Mouse (Mus musculus): ENCODE data around the gene Hddc3. TPM values are rescaled to one million over a fixed set of nuclear protein-coding genes. Genes with fewer than 3 reads are reported as not detected.
"Not testable (repeated sequence)": the region's sequence is repeated elsewhere in the genome, so short reads cannot be mapped to it uniquely, and the experiment has no call there.

Gene Hddc3
- polyA plus RNA-seq, 1 experiment from 2014 or later = 21.2 TPM

DNA sequence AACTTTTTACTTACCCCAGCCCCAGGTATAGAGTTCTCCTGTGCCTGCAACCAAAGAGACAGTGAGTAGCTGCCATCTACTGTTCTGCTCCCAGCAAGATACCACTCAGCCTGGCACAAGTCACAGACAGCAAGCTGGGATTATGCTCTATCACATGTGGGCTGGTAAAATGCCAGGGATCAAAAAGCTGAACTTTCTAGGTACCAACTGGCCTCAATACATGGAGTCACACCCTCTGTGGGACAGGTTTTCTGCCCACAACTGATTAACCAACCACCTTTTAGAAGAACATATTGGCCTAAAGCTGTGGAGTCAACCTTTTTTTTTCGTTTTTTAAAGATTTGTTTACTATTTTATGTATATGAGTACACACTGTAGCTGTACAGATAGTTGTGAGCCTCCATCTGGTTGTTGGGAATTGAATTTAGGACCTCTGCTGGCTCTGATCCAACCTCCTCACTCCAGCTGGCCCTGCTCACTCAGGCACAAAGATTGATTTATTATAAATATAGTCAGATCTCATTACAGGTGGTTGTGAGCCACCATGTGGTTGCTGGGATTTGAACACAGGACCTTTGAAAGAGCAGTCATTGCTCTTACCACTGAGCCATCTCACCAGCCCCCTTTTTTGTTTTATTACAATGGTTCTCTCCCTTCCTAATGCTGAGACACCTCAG, 25.3 kb upstream of the Hddc3 start:
- Histone ChIP-seq H3K27ac (no peak overlapping the region), H3K9ac (no peak overlapping the region), H3K4me3 (no peak overlapping the region), H3K9me3 (no peaks in the 10 kb centered on the region; the same call in 1 of the 2 replicates), H3K36me3 (peaks cover 62% of the 10 kb centered on the region), H3K4me1 (no peaks in the 10 kb centered on the region), H3K27me3 (no peaks in the 10 kb centered on the region), H3K4me2 (no peak overlapping the region)
- 40% methylated on average over 1 of the region's 1 CpGs for WGBS
- ATAC-seq (ENCODE audit: borderline replicate concordance, extremely low read depth, low FRiP score, low TSS enrichment) = no peak

- Histone ChIP-seq H3K4me1 (peaks cover 10% of the 10 kb centered on the region), H3K9me3 (no peaks in the 10 kb centered on the region; the same call in 1 of the 2 replicates), H3K27ac (no peak overlapping the region), H3K4me3 (no peak overlapping the region), H3K4me2 (no peak overlapping the region), H3K27me3 (no peaks in the 10 kb centered on the region), H3K36me3 (peaks cover 51% of the 10 kb centered on the region), H3K9ac (no peak overlapping the region)
- no peak for ATAC-seq (ENCODE audit: borderline replicate concordance, extremely low read depth, low FRiP score, low TSS enrichment)
- WGBS = 79% methylated on average over 4 of the region's 4 CpGs
Observed at GRCm38 (mm10) chr7:80318670-80319069, 24.2 kb upstream of the Hddc3 start.

GRCm38 (mm10) chr7:80319846-80320496, 22.9 kb upstream of the Hddc3 start:
- Histone ChIP-seq H3K36me3 (peaks cover 38% of the 10 kb centered on the region), H3K9ac (no peak overlapping the region), H3K27ac (no peak overlapping the region), H3K4me3 (no peak overlapping the region), H3K27me3 (no peaks in the 10 kb centered on the region), H3K4me1 (peaks cover 12% of the 10 kb centered on the region), H3K9me3 (no peaks in the 10 kb centered on the region; the same call in 1 of the 2 replicates), H3K4me2 (no peak overlapping the region)
- no peak for ATAC-seq (ENCODE audit: borderline replicate concordance, extremely low read depth, low FRiP score, low TSS enrichment)
- WGBS = 67% methylated on average over 19 of the region's 19 CpGs

GRCm38 (mm10) chr7:80323336-80323735, 19.6 kb upstream of the Hddc3 start:
- peak overlapping the region; percentile 76 for H3K4me2 ChIP-seq
- H3K4me3 ChIP-seq = peak overlapping the region; percentile 77
- peak overlapping the region; percentile 93 for H3K27ac ChIP-seq
- H3K9ac ChIP-seq = peak overlapping the region; percentile 57
- no peaks in the 10 kb centered on the region for H3K9me3 ChIP-seq
- no peak for ATAC-seq (ENCODE audit: borderline replicate concordance, extremely low read depth, low FRiP score, low TSS enrichment)
- peaks cover 16% of the 10 kb centered on the region for H3K4me1 ChIP-seq
- WGBS = 15% methylated on average over 8 of the region's 8 CpGs
- no peaks in the 10 kb centered on the region for H3K27me3 ChIP-seq
- peaks cover 43% of the 10 kb centered on the region for H3K36me3 ChIP-seq

- Histone ChIP-seq H3K4me3 (peak within 1 kb of the TSS; percentile 77), H3K4me2 (peak within 1 kb of the TSS; percentile 76), H3K4me1 (peaks cover 16% of the 10 kb centered on the region), H3K27me3 (no peaks in the 10 kb centered on the region), H3K27ac (peak within 1 kb of the TSS; percentile 93), H3K36me3 (peaks cover 46% of the 10 kb centered on the region), H3K9me3 (no peaks in the 10 kb centered on the region), H3K9ac (peak within 1 kb of the TSS; percentile 57)
- 2% methylated on average over 38 of the region's 38 CpGs for WGBS
- ATAC-seq (ENCODE audit: borderline replicate concordance, extremely low read depth, low FRiP score, low TSS enrichment) = peak; percentile 99
Observed at GRCm38 (mm10) chr7:80324043-80324815, 18.7 kb upstream of the Hddc3 start, which contains the start of gene Rccd1. TSS of gene Rccd1 (minus strand) at chr7:80324454.

DNA sequence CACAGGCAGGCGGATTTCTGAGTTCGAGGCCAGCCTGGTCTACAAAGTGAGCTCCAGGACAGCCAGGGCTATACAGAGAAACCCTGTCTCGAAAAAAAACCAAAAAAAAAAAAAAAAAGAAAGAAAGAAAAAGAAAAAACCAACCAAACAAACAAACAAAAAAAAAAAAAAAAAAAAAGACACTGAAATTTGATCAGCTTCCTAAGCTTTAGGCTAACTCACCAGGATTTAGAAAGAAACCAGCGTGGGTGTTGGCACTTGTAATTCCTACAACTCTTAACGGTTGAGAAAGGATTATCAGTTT, 18.1 kb upstream of the Hddc3 start:
- H3K9me3 ChIP-seq; H3K9ac ChIP-seq; ATAC-seq (ENCODE audit: borderline replicate concordance, extremely low read depth, low FRiP score, low TSS enrichment); H3K4me3 ChIP-seq; H3K27me3 ChIP-seq: not testable (repeated sequence)
- WGBS = 42% methylated on average over 5 of the region's 5 CpGs
- H3K4me2 ChIP-seq = peak overlapping the region; percentile 76
- peak overlapping the region; percentile 93 for H3K27ac ChIP-seq
- peaks cover 50% of the 10 kb centered on the region for H3K36me3 ChIP-seq
- H3K4me1 ChIP-seq = peaks cover 16% of the 10 kb centered on the region

DNA sequence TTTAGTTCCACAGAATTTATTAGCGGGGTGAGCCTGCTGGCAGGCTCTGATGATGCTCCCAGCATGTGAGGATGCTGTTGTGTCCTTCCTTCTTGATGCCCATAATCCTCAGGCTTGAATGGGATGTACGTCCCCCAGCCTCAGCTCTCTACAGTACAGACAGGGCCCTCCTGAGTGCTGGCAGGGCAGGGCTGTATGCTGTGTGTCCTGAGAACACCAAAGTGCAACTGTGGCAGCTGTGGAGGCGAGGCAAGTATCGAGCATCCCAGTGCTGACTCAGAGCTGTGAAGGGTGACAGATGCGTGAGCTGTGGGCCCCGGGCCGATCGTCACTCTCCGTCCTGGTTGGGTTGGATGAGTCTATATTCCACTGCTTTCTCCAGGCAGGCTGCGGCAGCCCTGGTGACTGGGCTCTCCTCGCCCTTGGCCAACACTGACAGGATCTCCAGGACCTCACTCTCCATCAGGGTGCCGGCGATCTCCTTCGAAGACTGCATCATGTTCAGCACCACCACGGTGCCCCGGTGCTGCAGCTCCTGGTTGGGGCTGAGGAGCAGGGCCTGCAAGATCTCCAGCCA, 17.5 kb upstream of the Hddc3 start:
- H3K4me2 ChIP-seq = no peak overlapping the region

DNA sequence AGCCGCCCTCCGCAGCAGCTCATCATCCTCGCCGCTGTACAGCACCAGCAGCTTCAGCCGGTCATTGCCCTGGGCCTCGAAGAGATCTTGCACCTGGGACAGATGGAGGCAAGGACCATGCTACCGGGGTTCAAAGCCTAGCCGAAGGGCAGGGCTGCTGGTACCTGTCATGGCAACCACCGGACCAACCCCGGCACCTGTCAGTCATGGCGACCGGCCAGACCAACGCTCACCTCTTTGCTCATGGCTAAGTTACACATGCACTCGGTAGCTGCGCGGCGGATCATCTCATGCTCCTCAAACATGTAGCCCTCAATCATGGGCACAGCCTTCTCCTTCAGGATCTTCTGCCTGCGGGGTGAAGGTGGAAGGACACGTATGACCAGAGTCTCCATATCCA, 16.8 kb upstream of the Hddc3 start:
- Histone ChIP-seq H3K9me3 (no peaks in the 10 kb centered on the region), H3K36me3 (peaks cover 56% of the 10 kb centered on the region), H3K27ac (no peak overlapping the region), H3K4me1 (peaks cover 16% of the 10 kb centered on the region), H3K4me2 (no peak overlapping the region), H3K9ac (no peak overlapping the region), H3K27me3 (no peaks in the 10 kb centered on the region), H3K4me3 (no peak overlapping the region)
- ATAC-seq (ENCODE audit: borderline replicate concordance, extremely low read depth, low FRiP score, low TSS enrichment) = no peak
- 96% methylated on average over 19 of the region's 19 CpGs for WGBS

More for the DNA sequence above, 17.5 kb upstream of the Hddc3 start:
- H3K27me3 ChIP-seq = no peaks in the 10 kb centered on the region
- H3K9ac ChIP-seq = no peak overlapping the region
- 94% methylated on average over 16 of the region's 16 CpGs for WGBS
- peaks cover 56% of the 10 kb centered on the region for H3K36me3 ChIP-seq
- no peaks in the 10 kb centered on the region for H3K9me3 ChIP-seq
- peak overlapping the region; percentile 93; the same call in 1 of the 2 replicates for H3K27ac ChIP-seq
- H3K4me3 ChIP-seq = no peak overlapping the region
- no peak for ATAC-seq (ENCODE audit: borderline replicate concordance, extremely low read depth, low FRiP score, low TSS enrichment)
- H3K4me1 ChIP-seq = peaks cover 16% of the 10 kb centered on the region

DNA sequence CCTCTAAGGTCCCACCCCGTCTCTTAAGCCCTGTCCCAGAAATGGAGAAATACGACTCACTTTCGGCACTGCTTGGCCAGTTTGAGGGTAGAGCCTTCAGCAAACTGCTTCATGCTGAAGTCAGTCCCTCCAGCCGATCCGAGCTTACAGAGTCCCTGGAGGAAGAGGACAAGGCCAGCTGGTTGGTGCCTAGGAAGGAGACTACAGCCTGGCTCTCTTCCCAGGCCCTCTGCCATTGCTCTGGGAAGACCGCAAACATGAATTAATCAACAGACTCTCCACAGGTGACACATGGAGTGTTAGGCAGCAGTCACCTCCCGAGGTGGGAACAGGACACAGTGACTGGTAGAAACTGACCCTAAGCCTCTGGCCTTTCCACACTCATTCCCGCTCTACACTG, 12.6 kb upstream of the Hddc3 start:
- no peak overlapping the region for H3K27ac ChIP-seq
- H3K27me3 ChIP-seq = no peaks in the 10 kb centered on the region
- ATAC-seq (ENCODE audit: borderline replicate concordance, extremely low read depth, low FRiP score, low TSS enrichment) = no peak
- H3K4me1 ChIP-seq = peaks cover 1% of the 10 kb centered on the region; the same call in 1 of the 2 replicates
- H3K36me3 ChIP-seq = peaks cover 92% of the 10 kb centered on the region
- no peak overlapping the region for H3K4me2 ChIP-seq
- 87% methylated on average over 8 of the region's 8 CpGs for WGBS
- no peak overlapping the region for H3K9ac ChIP-seq
- no peak overlapping the region for H3K4me3 ChIP-seq
- H3K9me3 ChIP-seq = no peaks in the 10 kb centered on the region

DNA sequence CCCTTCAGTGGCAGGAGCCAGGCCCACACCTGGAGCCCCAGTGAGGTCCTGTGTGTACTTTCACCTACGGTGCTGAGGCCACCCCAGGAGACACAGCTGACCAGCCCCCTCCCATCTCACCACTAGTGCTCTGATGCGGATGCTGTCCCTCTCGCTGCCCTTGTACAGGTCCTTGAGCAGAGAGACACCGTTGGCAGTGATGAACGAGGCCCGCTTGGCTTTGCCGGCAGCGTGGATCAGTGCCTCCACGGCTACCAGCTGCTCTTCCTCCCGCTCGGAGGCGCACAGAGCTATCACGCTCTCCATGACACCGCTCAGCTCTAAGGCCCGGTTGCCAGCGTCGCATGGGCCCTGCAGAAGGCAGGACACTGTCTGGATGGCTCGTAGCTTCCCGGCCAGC, 11.5 kb upstream of the Hddc3 start:
- H3K4me2 ChIP-seq = no peak overlapping the region
- no peaks in the 10 kb centered on the region for H3K9me3 ChIP-seq
- H3K4me1 ChIP-seq = no peaks in the 10 kb centered on the region
- 93% methylated on average over 19 of the region's 19 CpGs for WGBS
- no peak overlapping the region for H3K27ac ChIP-seq
- H3K4me3 ChIP-seq = no peak overlapping the region
- H3K9ac ChIP-seq = no peak overlapping the region
- peaks cover 92% of the 10 kb centered on the region for H3K36me3 ChIP-seq
- ATAC-seq (ENCODE audit: borderline replicate concordance, extremely low read depth, low FRiP score, low TSS enrichment) = no peak
- no peaks in the 10 kb centered on the region for H3K27me3 ChIP-seq

- 83% methylated on average over 4 of the region's 4 CpGs for WGBS
- H3K4me3 ChIP-seq = no peak overlapping the region
- H3K36me3 ChIP-seq = peaks cover 74% of the 10 kb centered on the region
- peaks cover 14% of the 10 kb centered on the region for H3K4me1 ChIP-seq
- H3K27me3 ChIP-seq = no peaks in the 10 kb centered on the region
- no peak for ATAC-seq (ENCODE audit: borderline replicate concordance, extremely low read depth, low FRiP score, low TSS enrichment)
- no peak overlapping the region for H3K9ac ChIP-seq
- H3K9me3 ChIP-seq = no peaks in the 10 kb centered on the region
- H3K4me2 ChIP-seq = no peak overlapping the region
- no peak overlapping the region for H3K27ac ChIP-seq
Observed at GRCm38 (mm10) chr7:80334848-80335247, 8.1 kb upstream of the Hddc3 start.

Measured in lung, embryonic 15.5 days (tissue).